In genomic region chr14:40967598-40967900, GRCm38 (mm10) we compare ENCODE assay signal across 8 mouse cellular contexts. TPM values are rescaled to one million over a fixed set of nuclear protein-coding genes. Genes with fewer than 3 reads are reported as not detected.
DNase-seq lines count a peak whose midpoint lies in the region; ATAC-seq and TF ChIP-seq lines count a peak whose summit lies in the region.

No protein-coding gene starts in this region.

- no peak for TF ChIP-seq CTCF in C2C12 (IDR thresholded peaks at IDR 0.05; ENCODE audit: control insufficient read depth, insufficient read depth, insufficient read length)
- TF ChIP-seq CTCF in liver, embryonic 14.5 days (IDR thresholded peaks at IDR 0.05; ENCODE audit: low read depth) = no peak

- WGBS in heart, embryonic 11.5 days (ENCODE audit: insufficient replicate concordance) = 5% methylated on average over 6 of the region's 6 CpGs
- WGBS in forebrain, embryonic 11.5 days = 2% methylated on average over 6 of the region's 6 CpGs
- WGBS in liver, embryonic 14.5 days (ENCODE audit: insufficient replicate concordance) = 8% methylated on average over 6 of the region's 6 CpGs

- peak overlapping the region; percentile 85 for H3K4me2 ChIP-seq in heart, embryonic 11.5 days
- peak overlapping the region; percentile 52 for H3K4me2 ChIP-seq in forebrain, embryonic 11.5 days (ENCODE audit: low read depth, low read length, severe bottlenecking)
- peak overlapping the region; percentile 83 for H3K4me2 ChIP-seq in liver, embryonic 14.5 days (ENCODE audit: low read depth)

- H3K9me3 ChIP-seq in heart, embryonic 11.5 days (replicated peaks; ENCODE audit: control insufficient read depth, low read length) = no peaks in the 10 kb centered on the region
- no peaks in the 10 kb centered on the region for H3K9me3 ChIP-seq in forebrain, embryonic 11.5 days (ENCODE audit: control insufficient read depth, low read length)
- no peaks in the 10 kb centered on the region for H3K9me3 ChIP-seq in liver, embryonic 14.5 days (ENCODE audit: control insufficient read depth, low read length)

- peaks cover 28% of the 10 kb centered on the region for H3K4me1 ChIP-seq in heart, embryonic 11.5 days (ENCODE audit: control insufficient read depth, insufficient read depth, low read length)
- peaks cover 23% of the 10 kb centered on the region for H3K4me1 ChIP-seq in forebrain, embryonic 11.5 days (replicated peaks; ENCODE audit: control insufficient read depth, insufficient read depth, low read length)
- H3K4me1 ChIP-seq in liver, embryonic 14.5 days (replicated peaks; ENCODE audit: control insufficient read depth in 2 of 2, insufficient read depth in 2 of 2, low read length in 1 of 2) = peaks cover 34 to 40% of the 10 kb centered on the region in 2 experiments

- peak overlapping the region; percentile 80 for H3K4me3 ChIP-seq in heart, embryonic 11.5 days (ENCODE audit: low read depth, low read length)
- peak overlapping the region; percentile 18 for H3K4me3 ChIP-seq in C2C12 (ENCODE audit: insufficient read depth, poor library complexity, severe bottlenecking)
- peak overlapping the region; percentile 87 for H3K4me3 ChIP-seq in forebrain, embryonic 11.5 days (ENCODE audit: low read depth, low read length)
- H3K4me3 ChIP-seq in liver, embryonic 14.5 days (ENCODE audit: insufficient read depth in 1 of 2, low read depth in 2 of 2, low read length in 2 of 2) = peak overlapping the region; percentile 47 to 71

- DNase-seq in heart, adult 9 months (ENCODE audit: low spot score in 2 of 2) = no peak
- peak; percentile 59 for DNase-seq in forebrain, embryonic 11.5 days (ENCODE audit: low spot score)
- DNase-seq in liver, embryonic 14.5 days (ENCODE audit: low read depth in 3 of 3, low spot score in 3 of 3) = no peak
- no peak for DNase-seq in frontal cortex, postnatal 25 days (ENCODE audit: low spot score in 2 of 2)
- DNase-seq in right cerebral cortex, postnatal 14 days = no peak
- no peak for DNase-seq in layer of hippocampus, adult 9-10 months (ENCODE audit: low spot score)

- no peaks in the 10 kb centered on the region; the same call in 1 of the 2 replicates for H3K27me3 ChIP-seq in heart, embryonic 11.5 days (ENCODE audit: control insufficient read depth, insufficient read depth, low read length)
- no peaks in the 10 kb centered on the region for H3K27me3 ChIP-seq in C2C12 (ENCODE audit: control insufficient read depth, insufficient read depth, insufficient read length)
- H3K27me3 ChIP-seq in forebrain, embryonic 11.5 days (ENCODE audit: control insufficient read depth, insufficient read depth, low read length) = no peaks in the 10 kb centered on the region
- H3K27me3 ChIP-seq in liver, embryonic 14.5 days (ENCODE audit: control insufficient read depth, insufficient read depth, low read length) = no peaks in the 10 kb centered on the region

- H3K79me3 ChIP-seq in C2C12 (ENCODE audit: low read depth) = peaks cover 37% of the 10 kb centered on the region

- peaks cover 40% of the 10 kb centered on the region for H3K79me2 ChIP-seq in C2C12 (ENCODE audit: control insufficient read depth, insufficient read depth)

- H3K27ac ChIP-seq in heart, embryonic 11.5 days (ENCODE audit: low read depth, low read length) = peak overlapping the region; percentile 72
- no peak overlapping the region; the same call in 1 of the 2 replicates for H3K27ac ChIP-seq in forebrain, embryonic 11.5 days (ENCODE audit: low read depth, low read length)
- peak overlapping the region; percentile 29; the same call in 1 of the 2 replicates for H3K27ac ChIP-seq in liver, embryonic 14.5 days

- ATAC-seq in heart, embryonic 11.5 days (replicated peaks; ENCODE audit: insufficient number of reproducible peaks, low FRiP score, low TSS enrichment) = no peak
- ATAC-seq in forebrain, embryonic 11.5 days (replicated peaks; ENCODE audit: low FRiP score) = no peak
- ATAC-seq in liver, embryonic 14.5 days (ENCODE audit: insufficient read depth) = no peak

- no peaks in the 10 kb centered on the region for H3K36me3 ChIP-seq in heart, embryonic 11.5 days (ENCODE audit: control insufficient read depth, insufficient read depth, low read length)
- H3K36me3 ChIP-seq in C2C12 (ENCODE audit: control insufficient read depth, insufficient read depth) = no peaks in the 10 kb centered on the region
- H3K36me3 ChIP-seq in forebrain, embryonic 11.5 days (ENCODE audit: control insufficient read depth, insufficient read depth, low read length) = no peaks in the 10 kb centered on the region
- no peaks in the 10 kb centered on the region for H3K36me3 ChIP-seq in liver, embryonic 14.5 days (replicated peaks; ENCODE audit: control insufficient read depth, insufficient read depth, low read depth)

- TF ChIP-seq EP300 in liver, embryonic 14.5 days (IDR thresholded peaks at IDR 0.05; ENCODE audit: low read depth) = no peak

- H3K9ac ChIP-seq in heart, embryonic 11.5 days (ENCODE audit: low read depth, low read length) = peak overlapping the region; percentile 74
- peak overlapping the region; percentile 47 for H3K9ac ChIP-seq in forebrain, embryonic 11.5 days (ENCODE audit: low read length)
- peak overlapping the region; percentile 55 for H3K9ac ChIP-seq in liver, embryonic 14.5 days (replicated peaks)

- peak overlapping the region; percentile 60 for H3ac ChIP-seq in C2C12 (ENCODE audit: control insufficient read depth, insufficient read length, low read depth)

TF ChIP-seq in C2C12, 6 proteins besides CTCF, POLR2A, EP300 and RAD21:
- TF ChIP-seq MYOD1 (IDR thresholded peaks at IDR 0.05; ENCODE audit: control insufficient read depth, insufficient read length, low read depth) (no peak), USF1 (IDR thresholded peaks at IDR 0.05; ENCODE audit: low read depth) (no peak), CEBPB (IDR thresholded peaks at IDR 0.05; ENCODE audit: low read depth) (no peak), MYOG (IDR thresholded peaks at IDR 0.05; ENCODE audit: control insufficient read depth, extremely low read depth, insufficient read length) (no peak), MAX (IDR thresholded peaks at IDR 0.05) (no peak), FOSL1 (IDR thresholded peaks at IDR 0.05; ENCODE audit: insufficient read depth, low read length, poor library complexity, severe bottlenecking) (no peak)

RNA-seq across cellular contexts. Expression of gene Tspan14, which starts 0.9 kb away (rescaled TPM):
- 43.5 and 54.0 TPM in 2 replicates for polyA plus RNA-seq in heart, embryonic 11.5 days (2014; fragmentation: Nextera tagmentation; extraction: Ambion mirVana)
- polyA plus RNA-seq in C2C12 (2012; fragmentation: generic; extraction: Trizol) = 41.5 TPM
- 87.8 and 96.1 TPM in 2 replicates for polyA plus RNA-seq in forebrain, embryonic 11.5 days (2014; fragmentation: Nextera tagmentation; extraction: Ambion mirVana)
- 22.0 and 22.9 TPM in 2 replicates for polyA plus RNA-seq in liver, embryonic 14.5 days (2012; rRNA removed)
- polyA plus RNA-seq in liver, embryonic 14.5 days (2014; fragmentation: Nextera tagmentation; extraction: Ambion mirVana) = 25.4 and 28.5 TPM in 2 replicates

RNA-seq across cellular contexts. Expression of gene Fam213a, which starts 46.0 kb away (rescaled TPM):
- polyA plus RNA-seq in heart, embryonic 11.5 days (2014; fragmentation: Nextera tagmentation; extraction: Ambion mirVana) = 67.7 and 75.4 TPM in 2 replicates
- polyA plus RNA-seq in C2C12 (2012; fragmentation: generic; extraction: Trizol) = 3.2 TPM
- polyA plus RNA-seq in forebrain, embryonic 11.5 days (2014; fragmentation: Nextera tagmentation; extraction: Ambion mirVana) = 54.2 and 57.9 TPM in 2 replicates
- polyA plus RNA-seq in liver, embryonic 14.5 days (2012; rRNA removed) = 22.0 and 39.4 TPM in 2 replicates
- polyA plus RNA-seq in liver, embryonic 14.5 days (2014; fragmentation: Nextera tagmentation; extraction: Ambion mirVana) = 41.8 and 45.1 TPM in 2 replicates

Comparison
In these comparisons a context has a peak if more than half of its experiments do, and no peak if none do; other contexts are left out.
1. H3K4me3 ChIP-seq: peak in every context shown above with its lines; median percentile 87 in forebrain, embryonic 11.5 days; 80 in heart, embryonic 11.5 days; 59 in liver, embryonic 14.5 days; 18 in C2C12.